Mouse (Mus musculus): Measurements from ENCODE around the gene Nek2. TPM values are rescaled to one million over a fixed set of nuclear protein-coding genes. Genes with fewer than 3 reads are reported as not detected.
A peak's percentile ranks its signal among the peaks of the same experiment; 100 is the strongest.

Gene Nek2
- polyA plus RNA-seq, 1 experiment from 2014 or later: 45.6 TPM

DNA sequence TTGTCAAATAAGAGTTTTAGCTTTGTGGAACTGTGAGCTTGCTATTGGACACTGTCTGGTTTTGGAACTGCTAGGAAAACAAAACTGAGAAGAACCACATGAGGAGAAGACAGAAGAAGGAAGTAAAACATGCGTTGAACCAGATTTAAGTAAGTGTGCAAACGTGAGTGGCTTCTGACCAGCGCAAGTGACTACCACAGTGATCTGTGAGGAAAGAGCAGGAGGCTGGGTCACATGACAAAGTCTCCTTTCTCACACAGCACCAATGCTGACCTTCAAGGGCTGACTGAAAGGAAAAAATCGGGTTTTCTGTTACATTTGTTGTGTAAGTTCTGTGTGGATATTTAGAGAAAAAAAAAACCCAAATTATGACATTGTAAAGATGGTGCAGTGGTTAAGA lies 28.3 kb downstream of the Nek2 start:
- Histone ChIP-seq H3K4me3 (replicated peaks) (no peak overlapping the region), H3K9ac (no peak overlapping the region)
- 64% methylated on average over 4 of the region's 4 CpGs for WGBS

GRCm38 (mm10) chr1:191853442-191853841 lies 32.2 kb downstream of the Nek2 start:
- Histone ChIP-seq H3K27ac (no peak overlapping the region), H3K4me2 (replicated peaks) (no peak overlapping the region), H3K36me3 (no peaks in the 10 kb centered on the region), H3K4me1 (replicated peaks) (0 out of 2 replicates have a peak, but pooled peaks cover 6% of the 10 kb centered on the region), H3K9ac (no peak overlapping the region), H3K9me3 (no peaks in the 10 kb centered on the region), H3K27me3 (replicated peaks) (no peaks in the 10 kb centered on the region), H3K4me3 (replicated peaks) (no peak overlapping the region)
- no peak for ATAC-seq
- WGBS: 78% methylated on average over 9 of the region's 9 CpGs

More for the DNA sequence above, 28.3 kb downstream of the Nek2 start:
- H3K27ac ChIP-seq: no peak overlapping the region
- 0 out of 2 replicates have a peak, but pooled peaks cover 3% of the 10 kb centered on the region for H3K4me1 ChIP-seq (replicated peaks)
- no peaks in the 10 kb centered on the region for H3K9me3 ChIP-seq
- no peaks in the 10 kb centered on the region for H3K27me3 ChIP-seq (replicated peaks)
- ATAC-seq: no peak
- H3K4me2 ChIP-seq (replicated peaks): no peak overlapping the region
- H3K36me3 ChIP-seq: no peaks in the 10 kb centered on the region

DNA sequence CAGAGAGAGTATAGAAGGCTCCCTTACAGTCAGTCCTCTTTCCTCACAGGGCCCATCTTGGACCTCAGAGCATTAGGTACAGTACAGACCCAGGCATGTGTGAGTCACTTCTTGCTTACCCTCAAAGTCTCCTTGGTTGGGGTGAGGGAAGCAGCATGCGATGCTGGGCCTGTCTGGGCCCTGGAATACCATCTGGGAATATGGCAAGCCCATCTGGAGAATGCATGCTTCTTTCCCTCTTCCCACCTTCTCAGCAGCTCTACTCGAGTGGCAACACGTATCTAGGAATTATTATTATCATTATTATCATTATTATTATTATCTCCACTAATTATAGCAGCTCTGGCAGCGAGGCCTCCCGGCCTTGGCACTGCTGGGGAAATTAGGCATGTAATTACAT lies 33.5 kb downstream of the Nek2 start:
- WGBS: 72% methylated on average over 5 of the region's 5 CpGs
- Histone ChIP-seq H3K4me3 (replicated peaks) (no peak overlapping the region), H3K27me3 (replicated peaks) (no peaks in the 10 kb centered on the region), H3K4me2 (replicated peaks) (no peak overlapping the region), H3K4me1 (replicated peaks) (0 out of 2 replicates have a peak, but pooled peaks cover 6% of the 10 kb centered on the region), H3K9ac (no peak overlapping the region), H3K27ac (no peak overlapping the region), H3K36me3 (no peaks in the 10 kb centered on the region), H3K9me3 (no peaks in the 10 kb centered on the region)
- no peak for ATAC-seq

GRCm38 (mm10) chr1:191855136-191855878 lies 34.1 kb downstream of the Nek2 start:
- peak; percentile 91 for ATAC-seq
- H3K4me1 ChIP-seq (replicated peaks): 0 out of 2 replicates have a peak, but pooled peaks cover 6% of the 10 kb centered on the region
- H3K4me3 ChIP-seq (replicated peaks): no peak overlapping the region
- H3K9ac ChIP-seq: no peak overlapping the region
- no peak overlapping the region for H3K27ac ChIP-seq
- no peaks in the 10 kb centered on the region for H3K36me3 ChIP-seq
- H3K4me2 ChIP-seq (replicated peaks): no peak overlapping the region
- H3K27me3 ChIP-seq (replicated peaks): no peaks in the 10 kb centered on the region
- WGBS: 44% methylated on average over 10 of the region's 10 CpGs
- no peaks in the 10 kb centered on the region for H3K9me3 ChIP-seq

DNA sequence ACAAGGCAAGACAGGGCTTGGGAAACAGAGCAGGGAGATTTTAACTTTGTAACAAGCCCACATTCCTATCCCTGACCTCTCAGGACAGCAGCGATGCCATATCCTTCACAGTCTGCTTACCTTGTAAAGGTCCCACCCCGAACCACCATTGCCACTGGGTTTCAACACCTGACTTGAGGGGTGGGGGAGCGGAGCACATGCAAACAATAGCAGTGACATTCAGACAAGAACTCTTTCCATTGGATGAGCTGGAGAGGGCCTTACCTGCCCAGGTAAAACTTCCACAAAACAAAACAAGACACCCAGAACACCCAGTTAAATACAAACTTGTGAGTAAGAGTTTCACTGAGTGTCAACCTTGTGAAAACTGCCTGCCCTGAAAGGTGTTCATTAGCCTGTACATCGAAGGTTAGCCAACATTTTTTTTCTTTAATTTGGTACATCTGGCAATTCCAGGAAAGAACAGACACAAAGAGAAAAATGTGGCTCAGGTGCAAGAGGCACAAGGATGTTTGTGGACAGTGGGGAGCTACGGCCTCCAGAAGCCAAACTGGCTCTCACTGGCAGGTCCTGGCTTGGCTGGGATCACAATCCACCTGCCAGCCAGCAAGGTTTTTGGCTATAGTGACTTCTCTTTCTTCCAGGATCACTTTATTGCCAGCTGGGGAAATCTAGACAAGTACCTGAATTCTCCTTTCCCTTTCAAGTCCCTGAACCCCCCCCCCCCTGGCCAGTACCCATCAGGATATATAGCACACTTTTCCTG lies 35.8 kb downstream of the Nek2 start:
- H3K27ac ChIP-seq: no peak overlapping the region
- H3K27me3 ChIP-seq (replicated peaks): no peaks in the 10 kb centered on the region
- 0 out of 2 replicates have a peak, but pooled peaks cover 6% of the 10 kb centered on the region for H3K4me1 ChIP-seq (replicated peaks)
- 83% methylated on average over 5 of the region's 5 CpGs for WGBS
- H3K9me3 ChIP-seq: no peaks in the 10 kb centered on the region
- H3K4me3 ChIP-seq (replicated peaks): no peak overlapping the region
- ATAC-seq: no peak
- no peaks in the 10 kb centered on the region for H3K36me3 ChIP-seq
- no peak overlapping the region for H3K9ac ChIP-seq
- H3K4me2 ChIP-seq (replicated peaks): no peak overlapping the region

DNA sequence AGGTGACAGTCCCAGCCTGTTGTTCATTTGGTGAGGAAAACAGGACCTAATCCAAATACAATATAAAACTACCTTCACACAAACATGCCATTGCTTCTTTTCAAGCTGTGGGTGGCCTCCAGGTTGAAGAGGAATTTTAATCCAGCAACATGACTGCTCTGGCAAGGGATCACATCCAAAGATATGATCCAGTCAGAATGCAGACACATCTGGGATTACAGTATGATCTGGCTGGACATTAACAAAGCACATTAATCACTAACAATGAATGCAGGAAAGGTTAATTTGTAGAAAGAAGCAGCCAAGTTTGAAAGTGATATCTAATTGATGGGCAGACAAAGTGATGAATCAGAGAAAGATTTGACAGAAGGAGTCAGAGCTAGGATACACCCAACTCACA lies 36.9 kb downstream of the Nek2 start:
- no peak overlapping the region for H3K9ac ChIP-seq
- no peak for ATAC-seq
- no peak overlapping the region for H3K4me3 ChIP-seq (replicated peaks)
- H3K9me3 ChIP-seq: no peaks in the 10 kb centered on the region
- H3K36me3 ChIP-seq: no peaks in the 10 kb centered on the region
- H3K27ac ChIP-seq: no peak overlapping the region
- 0 out of 2 replicates have a peak, but pooled peaks cover 6% of the 10 kb centered on the region for H3K4me1 ChIP-seq (replicated peaks)
- H3K27me3 ChIP-seq (replicated peaks): no peaks in the 10 kb centered on the region
- no peak overlapping the region for H3K4me2 ChIP-seq (replicated peaks)

GRCm38 (mm10) chr1:191859847-191860246 lies 38.6 kb downstream of the Nek2 start:
- Histone ChIP-seq H3K4me1 (replicated peaks) (0 out of 2 replicates have a peak, but pooled peaks cover 6% of the 10 kb centered on the region), H3K9ac (no peak overlapping the region), H3K9me3 (no peaks in the 10 kb centered on the region), H3K4me3 (replicated peaks) (no peak overlapping the region), H3K36me3 (no peaks in the 10 kb centered on the region), H3K27me3 (replicated peaks) (no peaks in the 10 kb centered on the region), H3K4me2 (replicated peaks) (no peak overlapping the region), H3K27ac (no peak overlapping the region)
- no peak for ATAC-seq
- 75% methylated on average over 3 of the region's 3 CpGs for WGBS

- no peaks in the 10 kb centered on the region for H3K27me3 ChIP-seq (replicated peaks)
- no peak for ATAC-seq
- H3K4me3 ChIP-seq (replicated peaks): no peak overlapping the region
- H3K4me2 ChIP-seq (replicated peaks): no peak overlapping the region
- no peak overlapping the region for H3K27ac ChIP-seq
- no peaks in the 10 kb centered on the region for H3K9me3 ChIP-seq
- H3K9ac ChIP-seq: no peak overlapping the region
- H3K4me1 ChIP-seq (replicated peaks): no peaks in the 10 kb centered on the region
- no peaks in the 10 kb centered on the region for H3K36me3 ChIP-seq
- WGBS: 75% methylated on average over 5 of the region's 5 CpGs
Observed at GRCm38 (mm10) chr1:191861247-191861646, 40.0 kb downstream of the Nek2 start.

DNA sequence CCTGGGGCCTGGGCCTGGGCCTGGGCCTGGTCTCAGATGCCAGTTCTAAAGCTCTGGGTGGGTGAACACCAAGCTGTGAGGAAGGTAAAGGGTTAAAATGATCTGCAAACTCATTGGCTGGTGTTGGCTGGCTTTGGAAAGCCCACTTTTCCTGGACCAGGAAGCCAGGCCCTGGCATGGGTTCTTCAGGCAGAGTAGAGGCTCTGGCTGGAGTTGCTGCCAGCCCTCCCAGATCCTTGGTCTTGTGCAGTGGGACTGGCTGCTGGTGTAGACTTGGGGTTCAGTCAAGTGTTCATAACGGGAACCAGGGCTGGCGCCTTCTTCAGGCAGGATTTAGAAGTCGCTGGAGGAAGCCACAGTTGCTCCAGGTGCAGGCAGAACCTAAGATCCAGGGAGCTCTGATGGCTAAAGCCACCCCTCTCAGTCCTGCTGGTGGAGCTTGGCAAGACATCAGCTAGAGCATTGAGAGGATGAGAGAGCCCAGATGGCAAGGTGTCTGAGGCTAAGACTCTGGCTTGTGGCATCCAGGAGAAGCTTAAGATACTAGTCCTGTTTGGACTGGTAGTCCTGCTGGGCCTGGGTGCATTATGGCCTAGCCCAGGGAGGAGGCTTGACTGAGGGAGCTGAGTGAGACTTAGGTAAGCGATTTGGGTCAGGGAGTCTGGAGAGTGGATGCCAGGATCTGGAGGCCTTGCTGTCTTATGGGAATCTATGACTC lies 42.7 kb downstream of the Nek2 start:
- Histone ChIP-seq H3K4me1 (replicated peaks) (no peaks in the 10 kb centered on the region), H3K27me3 (replicated peaks) (no peaks in the 10 kb centered on the region), H3K36me3 (no peaks in the 10 kb centered on the region), H3K9me3 (no peaks in the 10 kb centered on the region), H3K27ac (no peak overlapping the region), H3K4me2 (replicated peaks) (no peak overlapping the region), H3K9ac (no peak overlapping the region), H3K4me3 (replicated peaks) (no peak overlapping the region)
- whole genome bisulfite sequencing: 69% methylated on average over 4 of the region's 4 CpGs
- ATAC-seq: no peak

GRCm38 (mm10) chr1:191864551-191865027 lies 43.3 kb downstream of the Nek2 start:
- Histone ChIP-seq H3K4me1 (replicated peaks) (no peaks in the 10 kb centered on the region), H3K4me2 (replicated peaks) (no peak overlapping the region), H3K27me3 (replicated peaks) (no peaks in the 10 kb centered on the region), H3K27ac (no peak overlapping the region), H3K9me3 (no peaks in the 10 kb centered on the region), H3K4me3 (replicated peaks) (no peak overlapping the region), H3K36me3 (no peaks in the 10 kb centered on the region), H3K9ac (no peak overlapping the region)
- WGBS: 79% methylated on average over 8 of the region's 8 CpGs
- ATAC-seq: 0 out of 2 replicates have a peak, but pooled peaks have one; percentile 58

- Histone ChIP-seq H3K27me3 (replicated peaks) (no peaks in the 10 kb centered on the region), H3K36me3 (no peaks in the 10 kb centered on the region), H3K9ac (no peak overlapping the region), H3K4me2 (replicated peaks) (no peak overlapping the region), H3K4me3 (replicated peaks) (no peak overlapping the region), H3K9me3 (no peaks in the 10 kb centered on the region), H3K4me1 (replicated peaks) (no peaks in the 10 kb centered on the region), H3K27ac (no peak overlapping the region)
- 70% methylated on average over 6 of the region's 6 CpGs for whole genome bisulfite sequencing
- ATAC-seq: no peak
Observed at GRCm38 (mm10) chr1:191872076-191872710, 50.9 kb downstream of the Nek2 start.

- no peak overlapping the region for H3K4me3 ChIP-seq (replicated peaks)
- no peak for ATAC-seq
- 0 out of 2 replicates have a peak, but pooled peaks cover 7% of the 10 kb centered on the region for H3K4me1 ChIP-seq (replicated peaks)
- no peaks in the 10 kb centered on the region for H3K36me3 ChIP-seq
- no peak overlapping the region for H3K4me2 ChIP-seq (replicated peaks)
- H3K27ac ChIP-seq: no peak overlapping the region
- WGBS: 83% methylated on average over 7 of the region's 7 CpGs
- H3K27me3 ChIP-seq (replicated peaks): no peaks in the 10 kb centered on the region
- no peak overlapping the region for H3K9ac ChIP-seq
- H3K9me3 ChIP-seq: no peaks in the 10 kb centered on the region
Observed at GRCm38 (mm10) chr1:191875006-191875405, 53.8 kb downstream of the Nek2 start.
